Mouse (Mus musculus): ENCODE data around the gene Pts. TPM values are rescaled to one million over a fixed set of nuclear protein-coding genes. Genes with fewer than 3 reads are reported as not detected.

Gene Pts
- polyA plus RNA-seq (2015; fragmentation: Nextera tagmentation; extraction: Ambion mirVana) = 86.8 and 94.1 TPM in 2 replicates

DNA sequence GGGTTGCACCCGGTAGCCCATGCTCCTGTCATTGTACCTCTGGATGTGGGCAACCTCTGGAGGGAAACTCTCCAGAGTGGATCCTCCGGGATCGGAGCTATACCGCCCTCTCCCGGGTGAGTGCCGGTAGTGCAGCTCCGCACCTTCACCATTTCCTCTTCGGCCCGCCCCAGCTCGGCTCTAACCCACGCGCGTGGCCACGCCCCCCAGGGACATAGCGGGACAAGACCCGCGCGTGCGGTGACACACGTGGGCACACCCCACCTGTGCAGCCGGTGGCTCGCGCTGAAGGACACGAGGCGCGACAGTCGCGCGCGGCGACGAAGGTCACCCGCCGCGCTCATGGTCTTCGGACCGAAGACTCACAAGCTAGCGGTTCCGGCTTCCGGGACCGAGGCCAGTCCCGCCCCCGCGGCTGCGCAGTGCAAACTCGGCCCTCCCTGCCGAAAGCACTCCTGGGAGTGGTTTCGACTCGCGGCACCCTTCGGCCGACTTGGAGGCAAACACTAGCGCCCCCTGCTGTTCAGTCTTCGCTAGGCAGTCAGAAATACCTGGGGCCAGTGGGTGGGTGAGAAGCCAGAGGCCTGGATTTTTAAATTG lies at the start of gene Pts:
Gene Pts, minus strand, starts transcription at position 432 of the 600 bp plus-strand sequence.
- Histone ChIP-seq H3K4me2 (ENCODE audit: low read length) (peak within 1 kb of the TSS; percentile 54), H3K4me1 (replicated peaks; ENCODE audit: control insufficient read depth, insufficient read depth, low read length) (peaks cover 6% of the 10 kb centered on the region), H3K4me3 (replicated peaks; ENCODE audit: low read length) (peak within 1 kb of the TSS; percentile 75), H3K27me3 (replicated peaks; ENCODE audit: control insufficient read depth, insufficient read depth, low read length) (no peaks in the 10 kb centered on the region), H3K9ac (replicated peaks; ENCODE audit: low read depth, low read length) (peak within 1 kb of the TSS; percentile 74), H3K27ac (ENCODE audit: low read length) (peak within 1 kb of the TSS; percentile 69), H3K36me3 (ENCODE audit: control insufficient read depth, insufficient read depth) (no peaks in the 10 kb centered on the region), H3K9me3 (ENCODE audit: control insufficient read depth, low read length) (no peaks in the 10 kb centered on the region)
- under 1% methylated on average over 50 of the region's 54 CpGs for WGBS
- ATAC-seq = peak; percentile 99

DNA sequence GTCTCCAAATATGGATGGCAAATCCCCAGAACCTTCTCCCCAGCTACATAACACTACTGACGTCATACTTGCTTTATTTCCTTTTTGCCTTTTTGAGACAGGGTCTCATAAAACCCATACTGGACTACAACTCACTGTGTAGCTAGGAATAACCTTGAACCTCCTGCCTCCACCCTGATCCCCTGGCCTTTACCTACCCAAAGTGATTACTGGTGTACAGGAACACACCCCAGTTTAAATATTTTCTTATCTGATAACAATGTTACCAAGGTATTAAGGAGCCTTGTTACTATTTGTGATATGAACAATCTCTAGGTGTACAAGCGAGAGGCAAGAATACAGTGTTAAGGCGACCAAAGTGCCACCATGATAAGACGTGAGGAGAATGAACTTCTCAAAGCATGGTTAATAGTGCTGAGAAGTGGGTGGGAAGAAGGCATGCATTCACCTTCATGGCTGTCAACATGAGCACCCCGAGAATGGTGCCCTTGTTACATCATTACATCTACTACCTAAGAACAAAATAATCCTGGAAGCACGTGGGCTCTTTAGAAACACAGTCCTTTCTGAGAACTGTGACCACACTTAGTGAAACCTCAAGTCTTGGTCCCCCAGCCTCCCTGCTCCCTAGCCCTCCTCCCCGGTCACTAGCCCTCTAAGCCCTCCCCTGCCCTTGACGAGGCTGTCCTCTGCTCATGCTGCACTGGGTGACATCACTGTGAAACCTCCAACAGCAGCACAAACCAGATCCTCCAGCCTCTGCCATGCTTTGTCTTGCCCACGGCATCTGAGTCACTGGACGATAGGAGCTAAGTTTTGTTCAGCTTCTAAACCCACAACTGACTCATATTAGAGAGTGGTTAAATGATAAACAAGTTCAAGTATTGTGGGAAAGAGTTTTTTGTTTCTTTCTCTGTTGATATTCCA lies 41.3 kb upstream of the Pts start:
- H3K27me3 ChIP-seq (replicated peaks; ENCODE audit: control insufficient read depth, insufficient read depth, low read length) = no peaks in the 10 kb centered on the region
- no peak for ATAC-seq
- H3K4me1 ChIP-seq (replicated peaks; ENCODE audit: control insufficient read depth, insufficient read depth, low read length) = no peaks in the 10 kb centered on the region
- H3K36me3 ChIP-seq (ENCODE audit: control insufficient read depth, insufficient read depth) = no peaks in the 10 kb centered on the region
- H3K4me3 ChIP-seq (replicated peaks; ENCODE audit: low read length) = no peak overlapping the region
- WGBS = 80% methylated on average over 10 of the region's 10 CpGs
- H3K9ac ChIP-seq (replicated peaks; ENCODE audit: low read depth, low read length) = no peak overlapping the region
- H3K4me2 ChIP-seq (ENCODE audit: low read length) = no peak overlapping the region
- H3K27ac ChIP-seq (ENCODE audit: low read length) = no peak overlapping the region
- no peaks in the 10 kb centered on the region for H3K9me3 ChIP-seq (ENCODE audit: control insufficient read depth, low read length)

DNA sequence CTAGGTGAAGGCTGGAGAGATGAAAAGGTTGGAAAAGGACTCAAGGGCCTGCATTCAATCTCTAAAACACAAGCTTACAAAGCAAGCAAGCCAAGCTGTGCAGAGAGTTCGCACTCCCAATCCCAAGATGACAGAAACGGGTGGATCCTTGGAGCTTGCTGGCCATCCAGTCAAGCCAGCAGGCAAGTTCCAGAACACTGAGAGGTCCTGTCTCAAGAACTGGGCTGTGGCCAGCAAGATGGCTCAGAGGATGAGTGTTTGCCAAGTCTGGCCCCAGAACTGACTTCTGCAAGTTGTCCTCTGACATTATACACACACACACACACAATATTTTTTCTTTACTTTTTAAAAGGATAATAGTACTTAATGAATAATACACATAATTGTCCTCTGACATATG lies 39.4 kb upstream of the Pts start:
- WGBS = 85% methylated on average over 2 of the region's 2 CpGs
- ATAC-seq = no peak
- no peak overlapping the region for H3K27ac ChIP-seq (ENCODE audit: low read length)
- H3K4me3 ChIP-seq (replicated peaks; ENCODE audit: low read length) = no peak overlapping the region
- H3K4me1 ChIP-seq (replicated peaks; ENCODE audit: control insufficient read depth, insufficient read depth, low read length) = no peaks in the 10 kb centered on the region
- no peaks in the 10 kb centered on the region for H3K27me3 ChIP-seq (replicated peaks; ENCODE audit: control insufficient read depth, insufficient read depth, low read length)
- H3K9me3 ChIP-seq (ENCODE audit: control insufficient read depth, low read length) = no peaks in the 10 kb centered on the region
- no peak overlapping the region for H3K9ac ChIP-seq (replicated peaks; ENCODE audit: low read depth, low read length)
- H3K36me3 ChIP-seq (ENCODE audit: control insufficient read depth, insufficient read depth) = no peaks in the 10 kb centered on the region
- no peak overlapping the region for H3K4me2 ChIP-seq (ENCODE audit: low read length)

DNA sequence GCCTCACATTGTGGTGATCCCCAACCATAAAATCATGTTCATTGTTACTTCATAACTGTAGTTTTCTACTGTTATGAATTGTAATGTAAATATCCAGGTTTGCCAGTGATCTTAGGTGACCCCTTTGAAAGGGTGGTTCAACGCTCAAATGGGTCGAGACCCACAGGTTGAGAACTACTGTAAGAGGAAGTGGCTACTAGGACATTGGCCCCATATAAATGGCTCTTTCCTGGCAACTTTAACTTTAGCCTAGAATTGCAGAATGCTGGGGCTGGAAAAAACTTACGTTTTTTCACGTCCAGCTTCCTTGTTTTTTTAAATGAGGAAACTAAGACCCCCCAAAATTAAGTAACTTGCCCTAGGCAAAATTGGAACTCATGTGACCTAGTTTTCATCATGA lies 38.8 kb upstream of the Pts start:
- no peaks in the 10 kb centered on the region for H3K27me3 ChIP-seq (replicated peaks; ENCODE audit: control insufficient read depth, insufficient read depth, low read length)
- no peaks in the 10 kb centered on the region for H3K36me3 ChIP-seq (ENCODE audit: control insufficient read depth, insufficient read depth)
- 88% methylated on average over 4 of the region's 4 CpGs for WGBS
- H3K27ac ChIP-seq (ENCODE audit: low read length) = no peak overlapping the region
- ATAC-seq = no peak
- no peaks in the 10 kb centered on the region for H3K9me3 ChIP-seq (ENCODE audit: control insufficient read depth, low read length)
- H3K4me3 ChIP-seq (replicated peaks; ENCODE audit: low read length) = no peak overlapping the region
- H3K4me2 ChIP-seq (ENCODE audit: low read length) = no peak overlapping the region
- no peak overlapping the region for H3K9ac ChIP-seq (replicated peaks; ENCODE audit: low read depth, low read length)
- H3K4me1 ChIP-seq (replicated peaks; ENCODE audit: control insufficient read depth, insufficient read depth, low read length) = no peaks in the 10 kb centered on the region

DNA sequence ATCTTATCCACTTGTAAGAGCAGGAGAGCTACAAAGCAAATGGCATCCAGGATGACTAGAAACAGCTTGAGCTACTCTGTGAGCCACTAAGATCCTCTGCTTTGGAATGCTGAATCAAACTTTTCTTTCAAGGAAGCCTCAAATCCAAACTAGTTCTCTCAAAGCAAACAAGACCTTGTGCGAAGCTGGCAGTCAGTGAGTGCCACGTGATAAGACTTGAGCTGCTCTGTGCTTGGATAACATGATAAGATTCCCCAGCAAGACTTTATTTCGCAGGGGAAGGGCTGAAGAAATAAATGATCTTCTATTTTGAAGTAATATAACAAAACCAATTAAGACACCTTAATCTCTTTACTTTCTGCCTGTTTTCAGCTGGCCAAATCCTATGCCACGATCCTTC lies 37.4 kb upstream of the Pts start:
- Histone ChIP-seq H3K27ac (ENCODE audit: low read length) (no peak overlapping the region), H3K9ac (replicated peaks; ENCODE audit: low read depth, low read length) (no peak overlapping the region), H3K4me3 (replicated peaks; ENCODE audit: low read length) (no peak overlapping the region), H3K9me3 (ENCODE audit: control insufficient read depth, low read length) (no peaks in the 10 kb centered on the region), H3K4me2 (ENCODE audit: low read length) (no peak overlapping the region), H3K4me1 (replicated peaks; ENCODE audit: control insufficient read depth, insufficient read depth, low read length) (no peaks in the 10 kb centered on the region), H3K27me3 (replicated peaks; ENCODE audit: control insufficient read depth, insufficient read depth, low read length) (no peaks in the 10 kb centered on the region), H3K36me3 (ENCODE audit: control insufficient read depth, insufficient read depth) (no peaks in the 10 kb centered on the region)
- WGBS = 90% methylated on average over 4 of the region's 4 CpGs
- no peak for ATAC-seq

DNA sequence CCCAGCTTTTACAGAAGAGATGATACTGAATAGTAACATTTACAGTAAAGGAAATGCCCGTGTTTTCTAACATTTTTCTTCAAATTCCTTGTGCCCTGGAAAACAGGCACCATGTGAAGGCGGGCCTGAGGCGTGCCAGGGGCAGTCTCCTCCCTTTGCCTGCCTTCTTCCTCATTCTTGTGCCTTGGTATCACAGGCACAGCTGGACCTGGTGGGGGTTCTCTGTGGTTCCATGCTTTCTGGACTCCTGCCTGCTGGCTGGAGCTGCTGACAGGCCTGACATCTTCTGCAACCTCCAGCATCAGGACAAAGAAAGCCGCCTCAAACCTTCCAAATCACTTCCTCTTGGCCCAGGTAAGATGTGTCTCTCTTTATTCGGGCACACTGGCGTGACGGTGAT lies 36.6 kb upstream of the Pts start:
- Histone ChIP-seq H3K4me3 (replicated peaks; ENCODE audit: low read length) (no peak overlapping the region), H3K4me2 (ENCODE audit: low read length) (no peak overlapping the region), H3K4me1 (replicated peaks; ENCODE audit: control insufficient read depth, insufficient read depth, low read length) (no peaks in the 10 kb centered on the region), H3K27ac (ENCODE audit: low read length) (no peak overlapping the region), H3K27me3 (replicated peaks; ENCODE audit: control insufficient read depth, insufficient read depth, low read length) (no peaks in the 10 kb centered on the region), H3K36me3 (ENCODE audit: control insufficient read depth, insufficient read depth) (no peaks in the 10 kb centered on the region), H3K9me3 (ENCODE audit: control insufficient read depth, low read length) (no peaks in the 10 kb centered on the region), H3K9ac (replicated peaks; ENCODE audit: low read depth, low read length) (no peak overlapping the region)
- 85% methylated on average over 7 of the region's 7 CpGs for WGBS
- ATAC-seq = no peak

- H3K27me3 ChIP-seq (replicated peaks; ENCODE audit: control insufficient read depth, insufficient read depth, low read length) = no peaks in the 10 kb centered on the region
- H3K4me1 ChIP-seq (replicated peaks; ENCODE audit: control insufficient read depth, insufficient read depth, low read length) = no peaks in the 10 kb centered on the region
- no peak for ATAC-seq
- H3K27ac ChIP-seq (ENCODE audit: low read length) = no peak overlapping the region
- WGBS = 88% methylated on average over 2 of the region's 2 CpGs
- no peaks in the 10 kb centered on the region for H3K36me3 ChIP-seq (ENCODE audit: control insufficient read depth, insufficient read depth)
- H3K4me2 ChIP-seq (ENCODE audit: low read length) = no peak overlapping the region
- H3K9me3 ChIP-seq (ENCODE audit: control insufficient read depth, low read length) = no peaks in the 10 kb centered on the region
- H3K9ac ChIP-seq (replicated peaks; ENCODE audit: low read depth, low read length) = no peak overlapping the region
- no peak overlapping the region for H3K4me3 ChIP-seq (replicated peaks; ENCODE audit: low read length)
Observed at GRCm38 (mm10) chr9:50561918-50562360, 33.4 kb upstream of the Pts start.

- Histone ChIP-seq H3K36me3 (ENCODE audit: control insufficient read depth, insufficient read depth) (no peaks in the 10 kb centered on the region), H3K27me3 (replicated peaks; ENCODE audit: control insufficient read depth, insufficient read depth, low read length) (no peaks in the 10 kb centered on the region), H3K4me3 (replicated peaks; ENCODE audit: low read length) (no peak within 1 kb of the TSS), H3K4me1 (replicated peaks; ENCODE audit: control insufficient read depth, insufficient read depth, low read length) (no peaks in the 10 kb centered on the region), H3K9ac (replicated peaks; ENCODE audit: low read depth, low read length) (no peak within 1 kb of the TSS), H3K9me3 (ENCODE audit: control insufficient read depth, low read length) (no peaks in the 10 kb centered on the region), H3K4me2 (ENCODE audit: low read length) (no peak within 1 kb of the TSS), H3K27ac (ENCODE audit: low read length) (no peak within 1 kb of the TSS)
- WGBS = 91% methylated on average over 38 of the region's 38 CpGs
- no peak for ATAC-seq
Observed at GRCm38 (mm10) chr9:50561145-50561917, 32.8 kb upstream of the Pts start, which contains the start of gene Tex12. Gene Tex12 (minus strand): TSS chr9:50561325.

DNA sequence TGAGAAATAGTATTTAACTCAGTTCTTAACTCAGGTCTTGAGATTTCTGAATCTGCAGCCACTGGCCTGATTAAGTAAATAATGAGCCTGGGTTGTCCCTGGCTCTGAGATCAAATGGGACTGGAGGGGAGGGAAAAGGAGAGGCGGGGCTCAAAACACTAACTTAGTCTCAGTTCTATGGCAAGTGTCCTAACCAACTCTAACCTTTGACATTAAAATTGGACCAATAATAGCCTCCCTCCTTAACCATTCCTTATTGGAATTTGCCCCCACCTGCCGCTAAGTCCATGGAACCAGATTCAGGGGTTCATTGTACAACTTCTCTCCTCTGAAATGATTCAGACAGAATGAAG lies 26.5 kb upstream of the Pts start, which contains the start of gene Bco2:
Gene Bco2, minus strand, starts transcription at position 88 of the 353 bp plus-strand sequence.
- peak within 1 kb of the TSS; percentile 79 for H3K27ac ChIP-seq (ENCODE audit: low read length)
- ATAC-seq = peak; percentile 57
- H3K36me3 ChIP-seq (ENCODE audit: control insufficient read depth, insufficient read depth) = no peaks in the 10 kb centered on the region
- H3K9ac ChIP-seq (replicated peaks; ENCODE audit: low read depth, low read length) = peak within 1 kb of the TSS; percentile 59
- H3K4me3 ChIP-seq (replicated peaks; ENCODE audit: low read length) = peak within 1 kb of the TSS; percentile 37
- 3% methylated on average over 2 of the region's 2 CpGs for WGBS
- H3K27me3 ChIP-seq (replicated peaks; ENCODE audit: control insufficient read depth, insufficient read depth, low read length) = no peaks in the 10 kb centered on the region
- no peaks in the 10 kb centered on the region for H3K9me3 ChIP-seq (ENCODE audit: control insufficient read depth, low read length)
- H3K4me1 ChIP-seq (replicated peaks; ENCODE audit: control insufficient read depth, insufficient read depth, low read length) = peaks cover 13% of the 10 kb centered on the region
- H3K4me2 ChIP-seq (ENCODE audit: low read length) = peak within 1 kb of the TSS; percentile 53

Data from forebrain, embryonic 16.5 days (tissue).